Mouse (Mus musculus) brain, embryonic 14.5 days (tissue): ENCODE results near the gene Gm28036.

Source experiments
- CTCF ChIP-seq: fragments of 200-500 bp; IDR thresholded peaks from 2 replicates; pipeline ENCODE4 v1.5.1; 2012; ENCODE audit warnings: inconsistent platforms, mild to moderate bottlenecking, moderate library complexity, borderline replicate concordance; ENCODE audit not compliant: insufficient read depth, insufficient read length; ENCODE audit errors: extremely low read depth
- POLR2A ChIP-seq: fragments of 200-500 bp; IDR thresholded peaks from 2 replicates; pipeline ENCODE4 v1.6.1; 2012; ENCODE audit warnings: mild to moderate bottlenecking, inconsistent platforms, borderline replicate concordance; ENCODE audit not compliant: poor library complexity, insufficient read depth, insufficient read length, severe bottlenecking; ENCODE audit errors: extremely low read depth

- no peak for TF ChIP-seq CTCF
- no peak for TF ChIP-seq POLR2A
These were observed 48.3 kb downstream of the Gm28036 start for GRCm38 (mm10) chr2:156078421-156079182.
